Mouse (Mus musculus) ES-Bruce4 (cell line): ENCODE results near the gene Adamtsl1.

Experiments used
- CTCF ChIP-seq: IDR thresholded peaks from one replicate; pipeline ENCODE4 v1.8.1; 2011; ENCODE audit warnings: low read depth, low read length
- POLR2A ChIP-seq: IDR thresholded peaks from one replicate; pipeline ENCODE4 v1.8.1; 2011; ENCODE audit warnings: low read length; ENCODE audit not compliant: insufficient read depth

- TF ChIP-seq POLR2A, result no peak
- no peak for TF ChIP-seq CTCF
Measured at GRCm38 (mm10) chr4:85976188-85976587, 462.2 kb downstream of the Adamtsl1 start.
